Mouse (Mus musculus): ENCODE data around the gene Sema3a. TPM values are rescaled to one million over a fixed set of nuclear protein-coding genes. Genes with fewer than 3 reads are reported as not detected.

The Sema3a gene
- polyA plus RNA-seq, 1 experiment from 2014 or later = 3.6 TPM

DNA sequence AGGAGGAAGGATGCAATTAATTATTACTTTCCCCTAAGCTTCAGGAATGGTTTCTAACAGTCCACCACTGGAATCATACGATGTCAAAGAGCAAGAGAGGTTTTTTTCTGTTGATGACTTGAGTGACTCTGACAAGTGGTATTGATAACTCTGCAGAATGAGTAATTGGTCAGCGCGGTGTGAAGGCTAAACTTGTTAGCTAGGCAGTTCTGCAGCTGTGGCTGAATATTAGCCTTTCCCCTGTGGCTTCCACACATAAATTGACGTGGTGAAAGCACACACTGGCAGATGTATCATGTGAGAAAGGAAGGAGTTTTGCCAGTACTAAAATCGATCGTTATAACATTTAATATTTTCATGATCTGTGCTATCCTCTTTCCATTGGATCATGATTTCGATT is 497.4 kb downstream of the Sema3a start:
- ATAC-seq = no peak
- no peak for TF ChIP-seq CTCF (IDR thresholded peaks at IDR 0.05; ENCODE audit: low read depth)
- Histone ChIP-seq H3K36me3 (ENCODE audit: control insufficient read depth, insufficient read depth) (no peaks in the 10 kb centered on the region), H3K4me1 (replicated peaks; ENCODE audit: control insufficient read depth, insufficient read depth, low read length) (no peaks in the 10 kb centered on the region), H3K27me3 (replicated peaks; ENCODE audit: control insufficient read depth, insufficient read depth, low read length) (no peaks in the 10 kb centered on the region), H3K9ac (ENCODE audit: low read depth, low read length) (no peak overlapping the region), H3K9me3 (ENCODE audit: control insufficient read depth) (no peaks in the 10 kb centered on the region), H3K4me2 (replicated peaks; ENCODE audit: low read depth) (no peak overlapping the region), H3K4me3 (ENCODE audit: low read depth, low read length) (no peak overlapping the region), H3K27ac (ENCODE audit: low read depth, low read length) (no peak overlapping the region)
- WGBS = 84% methylated on average over 7 of the region's 7 CpGs

DNA sequence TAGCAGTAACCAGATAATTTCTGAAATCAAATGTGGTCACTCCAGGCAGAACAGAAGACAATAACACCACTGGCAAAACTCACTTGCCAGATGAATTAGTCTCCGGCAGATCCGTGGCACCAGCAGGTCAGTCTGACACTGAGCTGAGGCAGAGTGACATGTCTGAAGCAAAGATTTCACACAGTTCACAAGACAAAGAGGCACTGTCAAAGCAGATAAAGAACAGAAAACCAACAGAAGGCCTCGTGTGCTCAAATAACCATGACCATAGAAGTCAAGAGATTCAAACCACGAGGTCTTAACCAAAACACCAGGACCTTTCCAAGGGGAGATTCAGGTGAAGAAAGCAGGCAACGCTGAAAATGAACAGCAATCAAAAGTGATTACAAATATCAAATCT is 499.5 kb downstream of the Sema3a start:
- H3K9ac ChIP-seq (ENCODE audit: low read depth, low read length) = no peak overlapping the region
- H3K4me3 ChIP-seq (ENCODE audit: low read depth, low read length) = no peak overlapping the region
- WGBS = 66% methylated on average over 5 of the region's 5 CpGs
- H3K36me3 ChIP-seq (ENCODE audit: control insufficient read depth, insufficient read depth) = no peaks in the 10 kb centered on the region
- no peaks in the 10 kb centered on the region for H3K4me1 ChIP-seq (replicated peaks; ENCODE audit: control insufficient read depth, insufficient read depth, low read length)
- H3K4me2 ChIP-seq (replicated peaks; ENCODE audit: low read depth) = no peak overlapping the region
- no peaks in the 10 kb centered on the region for H3K27me3 ChIP-seq (replicated peaks; ENCODE audit: control insufficient read depth, insufficient read depth, low read length)
- no peak overlapping the region for H3K27ac ChIP-seq (ENCODE audit: low read depth, low read length)
- H3K9me3 ChIP-seq (ENCODE audit: control insufficient read depth) = no peaks in the 10 kb centered on the region
- no peak for TF ChIP-seq CTCF (IDR thresholded peaks at IDR 0.05; ENCODE audit: low read depth)
- ATAC-seq = no peak

DNA sequence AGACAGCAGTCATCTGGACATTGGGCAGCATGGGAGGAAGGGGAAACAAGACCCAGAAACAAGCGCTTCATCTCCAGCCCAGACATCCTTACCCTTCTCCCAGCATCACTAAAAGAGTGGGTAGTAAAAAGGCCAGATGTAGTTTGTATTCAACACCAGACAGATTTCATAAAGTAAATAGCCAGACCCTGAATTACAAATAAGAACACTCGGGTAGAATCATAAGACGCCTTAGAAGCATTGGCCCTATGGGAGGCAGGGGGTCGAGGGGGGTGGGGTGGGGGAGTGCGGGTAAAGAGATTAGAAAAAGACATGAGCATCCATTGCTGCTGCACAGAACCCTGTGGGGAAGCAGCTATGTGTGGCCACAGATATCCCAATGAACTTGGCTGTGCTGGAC is 500.9 kb downstream of the Sema3a start:
- Histone ChIP-seq H3K4me1 (replicated peaks; ENCODE audit: control insufficient read depth, insufficient read depth, low read length) (no peaks in the 10 kb centered on the region), H3K9me3 (ENCODE audit: control insufficient read depth) (no peaks in the 10 kb centered on the region), H3K36me3 (ENCODE audit: control insufficient read depth, insufficient read depth) (no peaks in the 10 kb centered on the region), H3K4me3 (ENCODE audit: low read depth, low read length) (no peak overlapping the region), H3K27me3 (replicated peaks; ENCODE audit: control insufficient read depth, insufficient read depth, low read length) (no peaks in the 10 kb centered on the region), H3K9ac (ENCODE audit: low read depth, low read length) (no peak overlapping the region), H3K4me2 (replicated peaks; ENCODE audit: low read depth) (no peak overlapping the region), H3K27ac (ENCODE audit: low read depth, low read length) (no peak overlapping the region)
- TF ChIP-seq CTCF (IDR thresholded peaks at IDR 0.05; ENCODE audit: low read depth) = no peak
- 68% methylated on average over 5 of the region's 5 CpGs for WGBS
- ATAC-seq = no peak

DNA sequence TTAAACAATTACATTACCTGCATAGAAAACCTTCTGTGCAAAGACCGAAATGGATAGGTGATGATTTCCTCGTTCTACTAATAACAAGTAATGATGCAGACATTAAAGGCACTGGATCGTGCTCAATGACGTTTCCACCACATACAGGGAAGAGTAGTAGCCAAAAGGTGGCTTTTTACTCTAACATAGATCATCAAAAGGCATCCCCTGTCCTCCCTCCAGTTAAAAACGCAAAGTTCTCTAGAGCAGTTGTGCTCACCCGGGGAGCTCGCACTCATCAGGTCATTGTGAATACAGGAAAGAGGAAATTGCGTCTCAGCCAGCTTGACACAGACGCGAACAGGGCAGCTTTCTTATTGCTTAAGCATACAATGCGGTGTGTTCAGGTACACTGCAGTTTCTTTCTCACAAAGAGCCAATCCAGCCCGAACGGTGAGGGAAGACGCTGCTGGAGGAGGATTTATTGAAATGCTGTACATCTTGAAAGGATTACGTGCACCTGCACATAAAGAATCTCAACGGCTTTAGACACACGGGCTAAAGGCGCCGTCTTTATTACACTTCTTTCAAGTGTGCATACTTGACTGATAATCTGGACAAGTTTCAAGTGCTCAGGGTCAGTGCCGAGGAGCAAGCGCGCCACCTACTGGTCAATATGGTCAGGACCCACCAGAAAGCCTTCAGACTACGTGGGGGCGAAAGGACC is 503.5 kb downstream of the Sema3a start:
- Histone ChIP-seq H3K4me2 (replicated peaks; ENCODE audit: low read depth) (peak overlapping the region; percentile 76), H3K9ac (ENCODE audit: low read depth, low read length) (no peak overlapping the region), H3K4me3 (ENCODE audit: low read depth, low read length) (peak overlapping the region; percentile 39), H3K4me1 (replicated peaks; ENCODE audit: control insufficient read depth, insufficient read depth, low read length) (no peaks in the 10 kb centered on the region), H3K27me3 (replicated peaks; ENCODE audit: control insufficient read depth, insufficient read depth, low read length) (no peaks in the 10 kb centered on the region), H3K9me3 (ENCODE audit: control insufficient read depth) (no peaks in the 10 kb centered on the region), H3K36me3 (ENCODE audit: control insufficient read depth, insufficient read depth) (no peaks in the 10 kb centered on the region), H3K27ac (ENCODE audit: low read depth, low read length) (no peak overlapping the region)
- ATAC-seq = peak; percentile 84
- WGBS = 11% methylated on average over 24 of the region's 24 CpGs
- peak; percentile 96 for TF ChIP-seq CTCF (IDR thresholded peaks at IDR 0.05; ENCODE audit: low read depth)

DNA sequence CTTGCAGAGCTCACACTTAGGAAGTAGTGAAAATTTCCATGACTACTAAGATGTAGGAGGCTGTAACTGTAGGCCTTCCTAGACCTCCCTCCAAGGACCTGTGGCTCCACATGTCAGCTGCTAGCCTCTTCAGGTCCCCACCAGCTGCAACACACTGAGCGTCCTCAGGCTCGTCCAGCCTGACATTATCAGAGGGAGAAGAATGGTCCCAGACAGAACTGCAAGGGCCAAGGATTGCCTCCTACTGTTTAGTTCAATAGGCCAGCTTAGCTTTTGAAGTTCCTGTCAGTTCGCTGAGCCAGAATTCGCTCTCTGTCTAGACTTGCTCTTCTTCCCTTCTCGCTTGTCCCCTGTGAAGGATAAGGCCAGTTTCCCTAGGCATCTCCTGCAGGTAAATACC is 504.7 kb downstream of the Sema3a start:
- no peak overlapping the region for H3K4me2 ChIP-seq (replicated peaks; ENCODE audit: low read depth)
- ATAC-seq = no peak
- H3K4me3 ChIP-seq (ENCODE audit: low read depth, low read length) = no peak overlapping the region
- no peaks in the 10 kb centered on the region for H3K27me3 ChIP-seq (replicated peaks; ENCODE audit: control insufficient read depth, insufficient read depth, low read length)
- no peak for TF ChIP-seq CTCF (IDR thresholded peaks at IDR 0.05; ENCODE audit: low read depth)
- no peak overlapping the region for H3K9ac ChIP-seq (ENCODE audit: low read depth, low read length)
- H3K9me3 ChIP-seq (ENCODE audit: control insufficient read depth) = no peaks in the 10 kb centered on the region
- H3K36me3 ChIP-seq (ENCODE audit: control insufficient read depth, insufficient read depth) = no peaks in the 10 kb centered on the region
- 46% methylated on average over 5 of the region's 5 CpGs for WGBS
- H3K4me1 ChIP-seq (replicated peaks; ENCODE audit: control insufficient read depth, insufficient read depth, low read length) = no peaks in the 10 kb centered on the region
- H3K27ac ChIP-seq (ENCODE audit: low read depth, low read length) = no peak overlapping the region

DNA sequence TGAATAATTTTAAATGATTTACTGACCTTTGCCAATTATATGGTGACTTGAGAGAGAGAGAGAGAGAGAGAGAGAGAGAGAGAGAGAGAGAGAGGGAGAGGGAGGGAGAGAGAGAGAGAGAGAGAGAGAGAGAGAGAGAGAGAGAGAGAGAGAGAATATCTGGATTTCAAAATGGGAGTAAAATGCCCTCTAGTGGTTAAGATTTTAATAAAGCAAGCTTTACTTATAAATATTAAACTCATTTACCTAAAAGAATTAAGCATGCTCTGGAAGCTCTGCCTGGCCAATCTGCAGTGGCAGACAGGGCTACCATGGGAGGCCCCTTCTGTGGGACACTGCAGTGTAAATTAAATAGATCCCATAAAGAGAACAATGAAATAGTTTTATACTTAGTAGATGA is 505.5 kb downstream of the Sema3a start:
- no peak overlapping the region for H3K4me3 ChIP-seq (ENCODE audit: low read depth, low read length)
- ATAC-seq = no peak
- TF ChIP-seq CTCF (IDR thresholded peaks at IDR 0.05; ENCODE audit: low read depth) = peak; percentile 43

DNA sequence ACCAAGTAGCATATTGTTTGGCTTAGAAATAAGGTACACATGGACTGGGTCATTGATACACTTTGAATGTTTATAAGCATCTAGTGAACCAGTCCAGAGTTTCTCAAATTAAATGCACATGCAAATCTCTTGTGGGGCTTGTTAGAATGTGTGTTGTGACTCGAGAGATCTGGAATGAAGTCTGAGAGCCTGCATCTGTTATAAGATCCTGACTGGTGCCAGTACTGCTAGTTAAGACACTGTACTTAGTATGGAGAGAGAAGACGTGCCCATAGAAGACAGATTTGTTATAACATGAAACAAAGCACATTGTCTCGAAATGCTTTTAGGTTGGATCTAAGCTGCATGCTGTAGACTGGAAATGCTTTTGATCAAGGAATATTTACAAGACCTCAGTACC is 511.0 kb downstream of the Sema3a start:
- H3K36me3 ChIP-seq (ENCODE audit: control insufficient read depth, insufficient read depth) = no peaks in the 10 kb centered on the region
- no peaks in the 10 kb centered on the region for H3K9me3 ChIP-seq (ENCODE audit: control insufficient read depth)
- no peak overlapping the region for H3K4me3 ChIP-seq (ENCODE audit: low read depth, low read length)
- no peak for TF ChIP-seq CTCF (IDR thresholded peaks at IDR 0.05; ENCODE audit: low read depth)
- no peak overlapping the region for H3K9ac ChIP-seq (ENCODE audit: low read depth, low read length)
- H3K27ac ChIP-seq (ENCODE audit: low read depth, low read length) = no peak overlapping the region
- no peaks in the 10 kb centered on the region for H3K4me1 ChIP-seq (replicated peaks; ENCODE audit: control insufficient read depth, insufficient read depth, low read length)
- no peak for ATAC-seq
- H3K27me3 ChIP-seq (replicated peaks; ENCODE audit: control insufficient read depth, insufficient read depth, low read length) = no peaks in the 10 kb centered on the region
- WGBS = 49% methylated on average over 3 of the region's 3 CpGs
- no peak overlapping the region for H3K4me2 ChIP-seq (replicated peaks; ENCODE audit: low read depth)

More for the DNA sequence above, 505.5 kb downstream of the Sema3a start:
- Histone ChIP-seq H3K36me3 (ENCODE audit: control insufficient read depth, insufficient read depth) (no peaks in the 10 kb centered on the region), H3K27ac (ENCODE audit: low read depth, low read length) (no peak overlapping the region), H3K9me3 (ENCODE audit: control insufficient read depth) (no peaks in the 10 kb centered on the region), H3K27me3 (replicated peaks; ENCODE audit: control insufficient read depth, insufficient read depth, low read length) (no peaks in the 10 kb centered on the region), H3K4me1 (replicated peaks; ENCODE audit: control insufficient read depth, insufficient read depth, low read length) (no peaks in the 10 kb centered on the region), H3K4me2 (replicated peaks; ENCODE audit: low read depth) (no peak overlapping the region), H3K9ac (ENCODE audit: low read depth, low read length) (no peak overlapping the region)
